Mouse (Mus musculus) C2C12 (cell line): ENCODE data around the gene Spag6.

Experiments
- CEBPB ChIP-seq: IDR thresholded peaks from one replicate; pipeline ENCODE4 v1.6.1; 2011; ENCODE audit warnings: low read depth, mild to moderate bottlenecking, control low read depth, moderate library complexity
- CTCF ChIP-seq: IDR thresholded peaks from one replicate; pipeline ENCODE4 v1.5.1; 2011; ENCODE audit not compliant: control insufficient read depth, insufficient read depth, insufficient read length
- FOSL1 ChIP-seq: IDR thresholded peaks from one replicate; pipeline ENCODE4 v1.8.0; 2011; ENCODE audit warnings: mild to moderate bottlenecking, low read length; ENCODE audit not compliant: poor library complexity, insufficient read depth, severe bottlenecking
- MAX ChIP-seq: IDR thresholded peaks from one replicate; pipeline ENCODE4 v1.6.1; 2011; ENCODE audit warnings: mild to moderate bottlenecking, control low read depth
- MYOD1 ChIP-seq: IDR thresholded peaks from one replicate; pipeline ENCODE4 v1.6.1; 2011; ENCODE audit warnings: low read depth; ENCODE audit not compliant: control insufficient read depth, insufficient read length
- MYOG ChIP-seq: IDR thresholded peaks from one replicate; pipeline ENCODE4 v1.6.1; 2011; ENCODE audit not compliant: control insufficient read depth, insufficient read length; ENCODE audit errors: extremely low read depth
- USF1 ChIP-seq: IDR thresholded peaks from one replicate; pipeline ENCODE4 v1.6.1; 2011; ENCODE audit warnings: low read depth, mild to moderate bottlenecking, control low read depth, moderate library complexity

DNA sequence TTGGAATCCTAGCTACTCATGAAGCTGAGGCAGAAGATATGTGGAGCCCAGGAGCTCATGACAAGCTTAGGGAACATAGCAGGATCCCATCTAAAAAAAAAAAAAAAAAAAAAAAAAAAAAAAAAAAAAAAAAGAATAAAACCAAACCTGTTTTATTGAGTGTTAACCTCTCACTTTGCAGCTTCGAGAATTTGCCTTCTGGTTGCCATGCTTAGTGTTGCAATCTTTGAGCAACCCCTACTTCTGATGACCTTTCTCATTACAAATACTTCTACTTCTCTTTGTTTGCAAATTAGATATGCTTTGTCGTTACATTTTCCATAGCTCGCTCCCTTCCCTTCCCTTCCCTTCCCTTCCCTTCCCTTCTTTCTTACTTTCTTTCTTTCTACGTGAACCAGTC lies 45.3 kb upstream of the Spag6 start:
- TF ChIP-seq CTCF = no peak
- no peak for TF ChIP-seq CEBPB
- TF ChIP-seq MYOD1 = no peak
- no peak for TF ChIP-seq MAX
- TF ChIP-seq MYOG = no peak
- no peak for TF ChIP-seq USF1
- no peak for TF ChIP-seq FOSL1
